Mouse (Mus musculus) embryonic facial prominence, embryonic 11.5 days (tissue): Measurements from ENCODE around the gene Mum1. TPM values are rescaled to one million over a fixed set of nuclear protein-coding genes. Genes with fewer than 3 reads are reported as not detected.

Experiments used
- ATAC-seq: fragments of 200-750 bp; cut with Nextera tagmentation; replicated peaks from 2 replicates; pipeline ENCODE4 v1.8.0; 2017; ENCODE audit warnings: low read depth; ENCODE audit not compliant: insufficient number of reproducible peaks, low FRiP score, low TSS enrichment
- DNase-seq: peaks from one replicate; pipeline ENCODE4 v3.0.0-alpha.2; 2015; ENCODE audit warnings: low spot score
- H3K27ac ChIP-seq: fragments of 300-500 bp; sonication (generic); replicated peaks from 2 replicates; pipeline ENCODE4 v1.5.1; 2014; ENCODE audit warnings: mild to moderate bottlenecking, low read depth, low read length, control low read depth
- H3K27me3 ChIP-seq: fragments of 300-500 bp; sonication (generic); 2 replicates; pipeline ENCODE4 v1.6.1; 2014; ENCODE audit warnings: mild to moderate bottlenecking, low read length, moderate library complexity, mixed read lengths; ENCODE audit not compliant: control insufficient read depth, insufficient read depth
- H3K36me3 ChIP-seq: fragments of 300-500 bp; sonication (generic); replicated peaks from 2 replicates; pipeline ENCODE4 v1.6.1; 2014; ENCODE audit warnings: low read depth, mild to moderate bottlenecking, low read length, moderate library complexity, mixed read lengths; ENCODE audit not compliant: control insufficient read depth, insufficient read depth
- H3K4me1 ChIP-seq: fragments of 300-500 bp; sonication (generic); 2 replicates; pipeline ENCODE4 v1.6.1; 2014; ENCODE audit warnings: low read length, mixed read lengths; ENCODE audit not compliant: control insufficient read depth, insufficient read depth
- H3K4me2 ChIP-seq: fragments of 300-500 bp; sonication (generic); 2 replicates; pipeline ENCODE4 v1.6.1; 2014; ENCODE audit warnings: low read depth, mild to moderate bottlenecking, control low read depth, low read length, moderate library complexity
- H3K4me3 ChIP-seq: fragments of 300-500 bp; sonication (generic); 2 replicates; pipeline ENCODE4 v1.5.1; 2014; ENCODE audit warnings: low read depth, low read length, control low read depth
- H3K9ac ChIP-seq: fragments of 300-500 bp; sonication (generic); replicated peaks from 2 replicates; pipeline ENCODE4 v1.6.1; 2014; ENCODE audit warnings: mild to moderate bottlenecking, control low read depth, low read length
- H3K9me3 ChIP-seq: fragments of 300-500 bp; sonication (generic); replicated peaks from 2 replicates; pipeline ENCODE4 v1.6.1; 2016; ENCODE audit warnings: mild to moderate bottlenecking, low read length, inconsistent platforms, mixed read lengths; ENCODE audit not compliant: control insufficient read depth
- WGBS: fragments of 180-500 bp; shearing (Covaris S2); extraction: QIAGEN DNeasy Blood & Tissue Kit; methylation state at CpG from one replicate; pipeline ENCODE4 v1.1.7; 2014; 5-methylcytosine and 5-hydroxymethylcytosine counted together
- polyA plus RNA-seq: library from polyadenylated mRNA; unstranded; fragments of >200 nt; fragmentation: Nextera tagmentation; extraction: Ambion mirVana; gene quantifications from 2 replicates; pipeline ENCODE4 v1.2.1, GENCODE M21; 2014

Mum1 gene
- polyA plus RNA-seq, 1 experiment from 2014 or later: 94.3 TPM

GRCm38 (mm10) chr10:80187739-80188138 is 38.5 kb upstream of the Mum1 start:
- Histone ChIP-seq H3K4me1 (0 out of 2 replicates have a peak, but pooled peaks cover 2% of the 10 kb centered on the region), H3K9ac (no peak overlapping the region), H3K9me3 (no peaks in the 10 kb centered on the region), H3K36me3 (peaks cover 2% of the 10 kb centered on the region; the same call in 1 of the 2 replicates), H3K27ac (no peak overlapping the region), H3K4me2 (no peak overlapping the region), H3K27me3 (peaks cover 28% of the 10 kb centered on the region), H3K4me3 (no peak overlapping the region)
- ATAC-seq (no peak), DNase-seq (no peak)
- WGBS: 92% methylated on average over 10 of the region's 10 CpGs

DNA sequence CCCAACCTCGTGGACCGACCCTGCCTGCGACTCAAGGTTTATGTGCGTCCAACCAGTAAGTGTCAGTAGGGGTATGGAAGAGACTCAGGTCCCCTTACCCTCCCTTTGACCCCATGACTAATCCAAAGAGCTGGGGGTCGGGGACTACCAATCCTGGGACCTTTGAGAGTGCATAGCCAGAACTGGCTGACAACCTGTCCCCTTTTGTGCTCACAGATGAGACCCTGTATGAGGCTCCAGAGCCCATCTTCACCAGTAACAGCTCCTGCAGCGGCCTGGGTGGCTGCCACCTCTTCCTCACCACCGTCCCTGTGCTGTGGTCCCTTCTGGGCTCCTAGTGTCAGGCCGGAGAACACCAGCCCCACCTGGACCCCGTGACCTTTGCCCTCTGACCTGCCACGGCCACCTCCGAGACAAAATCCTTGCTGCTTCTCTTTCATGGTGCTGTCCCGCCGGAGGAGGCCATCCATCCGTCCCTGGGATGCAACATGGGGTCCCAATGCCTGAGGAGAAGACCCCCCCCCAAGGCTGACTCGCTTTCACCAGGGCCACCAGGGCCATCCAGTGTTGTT is 37.7 kb upstream of the Mum1 start:
- Histone ChIP-seq H3K27ac (no peak overlapping the region), H3K36me3 (peaks cover 2% of the 10 kb centered on the region; the same call in 1 of the 2 replicates), H3K9me3 (no peaks in the 10 kb centered on the region), H3K4me3 (no peak overlapping the region), H3K4me2 (no peak overlapping the region), H3K9ac (no peak overlapping the region), H3K4me1 (0 out of 2 replicates have a peak, but pooled peaks cover 2% of the 10 kb centered on the region), H3K27me3 (peaks cover 28% of the 10 kb centered on the region)
- WGBS: 72% methylated on average over 15 of the region's 15 CpGs
- ATAC-seq (no peak), DNase-seq (no peak)

- Histone ChIP-seq H3K4me1 (0 out of 2 replicates have a peak, but pooled peaks cover 2% of the 10 kb centered on the region), H3K9ac (peak overlapping the region; percentile 59), H3K4me3 (peak overlapping the region; percentile 36), H3K27me3 (peaks cover 28% of the 10 kb centered on the region), H3K27ac (no peak overlapping the region), H3K4me2 (peak overlapping the region; percentile 78), H3K9me3 (no peaks in the 10 kb centered on the region), H3K36me3 (peaks cover 2% of the 10 kb centered on the region; the same call in 1 of the 2 replicates)
- 4% methylated on average over 21 of the region's 21 CpGs for WGBS
- DNase-seq (no peak), ATAC-seq (no peak)
These were observed 36.2 kb upstream of the Mum1 start for GRCm38 (mm10) chr10:80189999-80190398.

DNA sequence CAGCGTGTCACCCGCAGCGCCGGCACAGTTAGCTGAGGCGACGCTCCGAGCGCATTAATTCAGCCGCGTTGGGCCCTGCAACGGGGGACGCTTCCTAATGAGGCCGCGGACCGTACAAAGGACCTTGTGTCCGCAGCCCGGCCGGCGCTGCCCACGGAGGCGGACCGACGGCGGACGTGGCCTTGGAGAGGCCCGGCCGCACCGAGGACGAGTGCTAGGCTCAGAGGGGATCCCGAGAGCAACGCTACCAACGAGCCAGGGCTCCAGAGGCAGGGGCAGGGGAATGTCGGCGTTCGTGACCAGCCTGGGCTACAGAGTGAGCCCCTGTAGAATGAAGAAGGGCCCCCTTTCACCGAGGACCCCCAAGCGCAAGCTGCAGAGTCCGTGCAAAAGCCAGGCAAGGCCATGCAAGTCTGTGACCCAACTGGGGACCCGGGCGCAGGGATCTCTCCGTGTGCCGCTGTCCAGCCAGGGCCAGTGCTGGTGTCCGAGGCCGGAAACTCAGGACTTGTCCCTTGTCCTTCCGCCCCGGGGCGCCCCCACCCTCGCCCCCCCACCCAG is 35.7 kb upstream of the Mum1 start:
- H3K9ac ChIP-seq: peak overlapping the region; percentile 59
- H3K4me1 ChIP-seq: 0 out of 2 replicates have a peak, but pooled peaks cover 2% of the 10 kb centered on the region
- H3K27me3 ChIP-seq: peaks cover 28% of the 10 kb centered on the region
- no peak overlapping the region for H3K27ac ChIP-seq
- WGBS: under 1% methylated on average over 48 of the region's 48 CpGs
- DNase-seq (peak; percentile 54), ATAC-seq (peak; percentile 46; the same call in 1 of the 2 replicates)
- H3K36me3 ChIP-seq: peaks cover 2% of the 10 kb centered on the region; the same call in 1 of the 2 replicates
- H3K4me2 ChIP-seq: peak overlapping the region; percentile 78
- no peaks in the 10 kb centered on the region for H3K9me3 ChIP-seq
- H3K4me3 ChIP-seq: peak overlapping the region; percentile 36

GRCm38 (mm10) chr10:80193976-80194375 is 32.3 kb upstream of the Mum1 start:
- no peaks in the 10 kb centered on the region for H3K9me3 ChIP-seq
- no peak overlapping the region for H3K4me2 ChIP-seq
- H3K9ac ChIP-seq: no peak overlapping the region
- no peak overlapping the region for H3K4me3 ChIP-seq
- no peak for ATAC-seq
- DNase-seq: no peak
- peaks cover 22% of the 10 kb centered on the region for H3K27me3 ChIP-seq
- no peak overlapping the region for H3K27ac ChIP-seq
- WGBS: 77% methylated on average over 6 of the region's 6 CpGs
- H3K4me1 ChIP-seq: 0 out of 2 replicates have a peak, but pooled peaks cover 2% of the 10 kb centered on the region
- H3K36me3 ChIP-seq: peaks cover 2% of the 10 kb centered on the region; the same call in 1 of the 2 replicates

DNA sequence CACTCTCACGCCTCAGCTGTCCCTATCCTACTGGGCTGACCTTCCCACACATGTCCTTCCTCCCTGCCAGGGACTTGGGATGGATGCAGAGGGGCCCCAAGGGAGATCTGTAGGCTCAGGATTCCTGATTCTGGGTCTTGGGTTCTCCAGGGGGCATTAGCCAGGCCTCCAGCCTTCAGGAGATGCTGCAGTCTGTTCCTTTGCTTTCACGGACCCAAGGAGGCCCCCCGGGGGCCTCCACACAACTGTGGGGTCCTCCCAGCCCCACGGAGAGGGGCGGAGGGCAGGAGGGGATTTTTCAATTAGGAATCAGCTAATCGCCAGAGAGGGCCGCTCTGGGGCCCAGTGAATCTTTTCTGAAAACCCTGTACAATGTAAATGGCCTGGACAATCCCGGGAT is 31.8 kb upstream of the Mum1 start:
- 0 out of 2 replicates have a peak, but pooled peaks cover 2% of the 10 kb centered on the region for H3K4me1 ChIP-seq
- H3K9ac ChIP-seq: 0 out of 2 replicates have a peak overlapping the region, but pooled peaks have one; percentile 9
- H3K4me3 ChIP-seq: no peak overlapping the region

DNA sequence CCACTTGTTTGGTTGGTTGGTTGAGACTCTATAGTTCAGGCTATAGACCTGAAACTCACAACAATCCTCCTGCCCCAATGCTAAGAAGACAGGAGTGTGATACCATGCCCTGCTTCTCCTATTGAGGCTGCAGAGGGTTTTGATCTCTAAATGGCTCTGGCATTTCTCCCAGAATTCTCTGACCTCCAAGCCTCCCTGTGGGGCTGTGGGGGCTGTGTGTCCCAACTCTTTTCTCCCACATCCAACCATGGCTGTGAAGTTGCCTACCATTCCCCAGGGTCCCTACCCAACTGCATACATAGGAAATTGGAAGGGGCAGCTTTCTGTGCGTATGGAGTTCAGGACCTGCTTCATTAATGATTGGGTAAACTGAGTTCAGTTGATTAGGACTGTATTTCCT is 30.1 kb upstream of the Mum1 start:
- DNase-seq: no peak
- Histone ChIP-seq H3K9me3 (no peaks in the 10 kb centered on the region), H3K4me2 (no peak overlapping the region), H3K27me3 (peaks cover 5% of the 10 kb centered on the region), H3K36me3 (no peaks in the 10 kb centered on the region), H3K9ac (no peak overlapping the region), H3K27ac (no peak overlapping the region), H3K4me3 (no peak overlapping the region), H3K4me1 (no peaks in the 10 kb centered on the region; the same call in 1 of the 2 replicates)
- 87% methylated on average over 1 of the region's 1 CpGs for WGBS
- no peak for ATAC-seq

More for the DNA sequence above, 31.8 kb upstream of the Mum1 start:
- Histone ChIP-seq H3K36me3 (no peaks in the 10 kb centered on the region), H3K27me3 (peaks cover 19% of the 10 kb centered on the region), H3K27ac (no peak overlapping the region), H3K4me2 (no peak overlapping the region), H3K9me3 (no peaks in the 10 kb centered on the region)
- ATAC-seq (no peak), DNase-seq (no peak)
- WGBS: 43% methylated on average over 8 of the region's 8 CpGs
